Mouse (Mus musculus) embryonic facial prominence, embryonic 11.5 days (tissue): Measurements from ENCODE around the gene Jund. TPM values are rescaled to one million over a fixed set of nuclear protein-coding genes. Genes with fewer than 3 reads are reported as not detected.

Experiments
- ATAC-seq: fragments of 200-750 bp; cut with Nextera tagmentation; replicated peaks from 2 replicates; pipeline ENCODE4 v1.8.0; 2017; ENCODE audit warnings: low read depth; ENCODE audit not compliant: insufficient number of reproducible peaks, low FRiP score, low TSS enrichment
- DNase-seq: peaks from one replicate; pipeline ENCODE4 v3.0.0-alpha.2; 2015; ENCODE audit warnings: low spot score
- H3K27ac ChIP-seq: fragments of 300-500 bp; sonication (generic); replicated peaks from 2 replicates; pipeline ENCODE4 v1.5.1; 2014; ENCODE audit warnings: mild to moderate bottlenecking, low read depth, low read length, control low read depth
- H3K27me3 ChIP-seq: fragments of 300-500 bp; sonication (generic); 2 replicates; pipeline ENCODE4 v1.6.1; 2014; ENCODE audit warnings: mild to moderate bottlenecking, low read length, moderate library complexity, mixed read lengths; ENCODE audit not compliant: control insufficient read depth, insufficient read depth
- H3K36me3 ChIP-seq: fragments of 300-500 bp; sonication (generic); replicated peaks from 2 replicates; pipeline ENCODE4 v1.6.1; 2014; ENCODE audit warnings: low read depth, mild to moderate bottlenecking, low read length, moderate library complexity, mixed read lengths; ENCODE audit not compliant: control insufficient read depth, insufficient read depth
- H3K4me1 ChIP-seq: fragments of 300-500 bp; sonication (generic); 2 replicates; pipeline ENCODE4 v1.6.1; 2014; ENCODE audit warnings: low read length, mixed read lengths; ENCODE audit not compliant: control insufficient read depth, insufficient read depth
- H3K4me2 ChIP-seq: fragments of 300-500 bp; sonication (generic); 2 replicates; pipeline ENCODE4 v1.6.1; 2014; ENCODE audit warnings: low read depth, mild to moderate bottlenecking, control low read depth, low read length, moderate library complexity
- H3K4me3 ChIP-seq: fragments of 300-500 bp; sonication (generic); 2 replicates; pipeline ENCODE4 v1.5.1; 2014; ENCODE audit warnings: low read depth, low read length, control low read depth
- H3K9ac ChIP-seq: fragments of 300-500 bp; sonication (generic); replicated peaks from 2 replicates; pipeline ENCODE4 v1.6.1; 2014; ENCODE audit warnings: mild to moderate bottlenecking, control low read depth, low read length
- H3K9me3 ChIP-seq: fragments of 300-500 bp; sonication (generic); replicated peaks from 2 replicates; pipeline ENCODE4 v1.6.1; 2016; ENCODE audit warnings: mild to moderate bottlenecking, low read length, inconsistent platforms, mixed read lengths; ENCODE audit not compliant: control insufficient read depth
- WGBS: fragments of 180-500 bp; shearing (Covaris S2); extraction: QIAGEN DNeasy Blood & Tissue Kit; methylation state at CpG from one replicate; pipeline ENCODE4 v1.1.7; 2014; 5-methylcytosine and 5-hydroxymethylcytosine counted together
- polyA plus RNA-seq: library from polyadenylated mRNA; unstranded; fragments of >200 nt; fragmentation: Nextera tagmentation; extraction: Ambion mirVana; gene quantifications from 2 replicates; pipeline ENCODE4 v1.2.1, GENCODE M21; 2014

Jund gene
- polyA plus RNA-seq, 1 experiment from 2014 or later, result 104 TPM

- WGBS, result 66% methylated on average over 2 of the region's 2 CpGs
Observed at GRCm38 (mm10) chr8:70715086-70715485, 16.3 kb downstream of the Jund start.

GRCm38 (mm10) chr8:70716521-70717400, 18.0 kb downstream of the Jund start:
- Histone ChIP-seq H3K27me3 (no peaks in the 10 kb centered on the region), H3K9me3 (no peaks in the 10 kb centered on the region), H3K36me3 (no peaks in the 10 kb centered on the region), H3K4me2 (no peak overlapping the region; the same call in 1 of the 2 replicates), H3K9ac (no peak overlapping the region), H3K4me3 (no peak overlapping the region), H3K27ac (no peak overlapping the region), H3K4me1 (no peaks in the 10 kb centered on the region)
- WGBS, result 83% methylated on average over 40 of the region's 40 CpGs
- no peak for DNase-seq
- no peak for ATAC-seq

More at GRCm38 (mm10) chr8:70715086-70715485, 16.3 kb downstream of the Jund start:
- H3K27me3 ChIP-seq, result no peaks in the 10 kb centered on the region
- no peak overlapping the region for H3K4me3 ChIP-seq
- H3K27ac ChIP-seq, result no peak overlapping the region
- no peaks in the 10 kb centered on the region for H3K36me3 ChIP-seq
- no peak overlapping the region for H3K9ac ChIP-seq
- H3K4me1 ChIP-seq, result no peaks in the 10 kb centered on the region
- no peak for ATAC-seq
- no peaks in the 10 kb centered on the region for H3K9me3 ChIP-seq
- no peak overlapping the region for H3K4me2 ChIP-seq
- no peak for DNase-seq

GRCm38 (mm10) chr8:70718297-70718696, 19.5 kb downstream of the Jund start, which contains the start of gene Gm3336:
TSS of gene Gm3336 (plus strand) at chr8:70718543.
- Histone ChIP-seq H3K27ac (no peak within 1 kb of the TSS), H3K4me3 (no peak within 1 kb of the TSS), H3K9me3 (no peaks in the 10 kb centered on the region), H3K36me3 (no peaks in the 10 kb centered on the region), H3K9ac (no peak within 1 kb of the TSS), H3K27me3 (no peaks in the 10 kb centered on the region), H3K4me2 (no peak within 1 kb of the TSS), H3K4me1 (no peaks in the 10 kb centered on the region)
- WGBS, result 8% methylated on average over 19 of the region's 19 CpGs
- DNase-seq (peak; percentile 62), ATAC-seq (0 out of 2 replicates have a peak, but pooled peaks have one; percentile 29)

DNA sequence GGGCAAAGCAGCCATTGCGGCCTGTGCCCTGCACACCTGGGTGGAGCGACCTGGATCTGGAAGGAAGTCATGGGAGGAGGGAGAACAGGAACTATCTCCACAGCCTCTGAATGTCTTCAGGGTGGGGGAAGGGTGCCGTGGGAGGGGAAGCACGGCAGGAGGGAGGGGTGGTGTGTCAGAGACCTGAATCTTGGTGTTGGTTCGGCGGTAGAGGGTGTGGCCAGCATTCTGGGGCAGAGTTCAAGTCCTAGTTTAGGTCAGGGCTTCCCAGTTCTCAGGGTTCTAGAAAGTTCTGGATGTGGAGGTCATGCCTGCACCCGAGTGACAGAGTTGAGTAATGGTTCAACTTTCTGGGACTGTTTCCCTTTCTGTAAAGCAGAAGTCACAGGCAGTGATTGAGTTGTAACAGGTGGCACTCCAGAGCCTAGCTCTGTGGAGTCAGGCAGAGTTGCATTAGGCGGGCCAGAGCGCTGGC, 21.1 kb downstream of the Jund start:
- no peak overlapping the region for H3K27ac ChIP-seq
- no peak overlapping the region for H3K4me3 ChIP-seq
- no peaks in the 10 kb centered on the region for H3K36me3 ChIP-seq
- WGBS, result 67% methylated on average over 9 of the region's 9 CpGs
- no peaks in the 10 kb centered on the region for H3K27me3 ChIP-seq
- no peaks in the 10 kb centered on the region for H3K9me3 ChIP-seq
- ATAC-seq, result no peak
- no peaks in the 10 kb centered on the region for H3K4me1 ChIP-seq
- no peak overlapping the region for H3K4me2 ChIP-seq
- no peak overlapping the region for H3K9ac ChIP-seq
- no peak for DNase-seq

GRCm38 (mm10) chr8:70720739-70721138, 22.0 kb downstream of the Jund start:
- H3K27ac ChIP-seq, result no peak overlapping the region
- H3K4me2 ChIP-seq, result no peak overlapping the region
- H3K4me3 ChIP-seq, result no peak overlapping the region
- peak; percentile 80 for DNase-seq
- no peak overlapping the region for H3K9ac ChIP-seq
- no peaks in the 10 kb centered on the region for H3K4me1 ChIP-seq
- WGBS, result 1% methylated on average over 3 of the region's 3 CpGs
- no peaks in the 10 kb centered on the region for H3K36me3 ChIP-seq
- no peaks in the 10 kb centered on the region for H3K27me3 ChIP-seq
- ATAC-seq, result no peak
- no peaks in the 10 kb centered on the region for H3K9me3 ChIP-seq

DNA sequence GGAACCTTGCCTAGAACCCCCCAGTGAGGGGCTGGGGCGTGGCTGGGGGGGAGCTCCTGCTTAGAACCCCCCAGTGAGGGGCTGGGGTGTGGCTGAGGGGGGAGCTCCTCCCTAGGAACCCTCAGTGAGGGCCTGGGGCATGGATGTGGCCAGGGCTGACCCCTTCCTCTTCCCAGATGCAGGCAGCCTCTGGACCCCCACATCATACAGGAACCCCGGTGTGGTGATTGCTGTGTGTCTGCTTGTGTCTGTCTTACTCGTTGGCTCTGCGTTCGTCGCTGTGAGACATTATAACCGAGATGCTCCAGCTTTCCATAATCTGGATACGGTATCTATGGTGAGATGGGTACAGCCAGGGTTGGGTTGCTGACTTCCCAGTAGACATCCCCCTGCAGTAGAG, 22.9 kb downstream of the Jund start:
- Histone ChIP-seq H3K27ac (no peak overlapping the region), H3K4me2 (no peak overlapping the region), H3K9me3 (no peaks in the 10 kb centered on the region), H3K4me3 (no peak overlapping the region), H3K27me3 (no peaks in the 10 kb centered on the region), H3K36me3 (no peaks in the 10 kb centered on the region), H3K9ac (no peak overlapping the region), H3K4me1 (no peaks in the 10 kb centered on the region)
- DNase-seq (no peak), ATAC-seq (no peak)
- WGBS, result 81% methylated on average over 8 of the region's 8 CpGs

GRCm38 (mm10) chr8:70723486-70724210, 24.9 kb downstream of the Jund start, which contains the start of gene Pde4c:
TSS of gene Pde4c (plus strand) at chr8:70723720.
- H3K27me3 ChIP-seq, result no peaks in the 10 kb centered on the region
- H3K4me3 ChIP-seq, result no peak within 1 kb of the TSS
- no peaks in the 10 kb centered on the region for H3K4me1 ChIP-seq
- DNase-seq (no peak), ATAC-seq (no peak)
- H3K36me3 ChIP-seq, result no peaks in the 10 kb centered on the region
- H3K9ac ChIP-seq, result no peak within 1 kb of the TSS
- H3K4me2 ChIP-seq, result no peak within 1 kb of the TSS
- H3K27ac ChIP-seq, result no peak within 1 kb of the TSS
- 68% methylated on average over 7 of the region's 7 CpGs for WGBS
- H3K9me3 ChIP-seq, result no peaks in the 10 kb centered on the region

DNA sequence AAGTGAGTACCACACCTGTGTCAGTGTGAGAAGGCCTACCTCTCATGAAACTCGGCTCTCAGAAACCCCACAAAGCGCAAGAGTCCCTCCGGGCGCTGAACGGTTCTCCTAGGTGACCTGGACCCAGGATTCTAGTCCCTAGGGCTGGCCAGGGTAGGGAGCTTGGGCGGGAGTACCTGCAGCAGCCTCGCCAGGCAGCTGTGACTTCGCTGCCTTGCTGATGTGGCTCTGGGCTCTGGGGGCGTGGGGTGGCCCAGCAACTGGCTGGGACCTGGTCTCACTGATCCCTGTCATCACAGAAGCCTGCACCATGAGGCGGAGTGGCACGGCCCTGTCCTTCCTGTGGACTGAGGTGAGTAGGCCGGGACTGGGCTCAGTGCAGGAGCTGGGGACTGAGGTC, 25.5 kb downstream of the Jund start:
- H3K4me2 ChIP-seq, result no peak overlapping the region
- DNase-seq (no peak), ATAC-seq (no peak)
- H3K4me1 ChIP-seq, result no peaks in the 10 kb centered on the region
- H3K27ac ChIP-seq, result no peak overlapping the region
- peaks cover 4% of the 10 kb centered on the region for H3K27me3 ChIP-seq
- no peak overlapping the region for H3K4me3 ChIP-seq
- H3K9ac ChIP-seq, result no peak overlapping the region
- H3K36me3 ChIP-seq, result no peaks in the 10 kb centered on the region
- no peaks in the 10 kb centered on the region for H3K9me3 ChIP-seq
- 73% methylated on average over 12 of the region's 12 CpGs for WGBS
